Mouse (Mus musculus) stomach, embryonic 14.5 days (tissue): ENCODE results near the gene Olfr530. TPM values are rescaled to one million over a fixed set of nuclear protein-coding genes. Genes with fewer than 3 reads are reported as not detected.

ENCODE experiments used
- polyA plus RNA-seq: library from polyadenylated mRNA; unstranded; fragments of >200 nt; fragmentation: Nextera tagmentation; extraction: Ambion mirVana; gene quantifications from 2 replicates; pipeline ENCODE4 v1.2.1, GENCODE M21; 2014

Gene Olfr530
- polyA plus RNA-seq, 1 experiment from 2014 or later: not detected

Other genes starting within 250 kb of the Olfr530 start
- gene Mtg1, start 238.8 kb downstream of the Olfr530 start, polyA plus RNA-seq: 27.0 and 28.3 TPM in 2 replicates
- gene Sprn, start 221.5 kb downstream of the Olfr530 start, polyA plus RNA-seq: 0.54 and 0.78 TPM in 2 replicates
- gene Olfr522, start 211.6 kb downstream of the Olfr530 start, polyA plus RNA-seq: not detected in 2 replicates
- gene Olfr523, start 203.1 kb downstream of the Olfr530 start, polyA plus RNA-seq: not detected in 2 replicates
- not detected in 2 replicates for gene Olfr524, start 170.4 kb downstream of the Olfr530 start, polyA plus RNA-seq
- gene Cd163l1, start 158.1 kb downstream of the Olfr530 start, polyA plus RNA-seq: 0.10 TPM in 1 of 2 replicates, not detected in the other
- gene 5830411N06Rik, start 129.0 kb downstream of the Olfr530 start, polyA plus RNA-seq: not detected in 2 replicates
- gene Olfr525, start 55.5 kb downstream of the Olfr530 start, polyA plus RNA-seq: not detected in 2 replicates
- gene Olfr527, start 42.3 kb downstream of the Olfr530 start, polyA plus RNA-seq: not detected in 2 replicates
- gene Olfr60, start 14.7 kb downstream of the Olfr530 start, polyA plus RNA-seq: not detected in 2 replicates
- gene Olfr531, start 26.6 kb upstream of the Olfr530 start, polyA plus RNA-seq: not detected in 2 replicates
- not detected in 2 replicates for gene Olfr532, start 45.3 kb upstream of the Olfr530 start, polyA plus RNA-seq
- not detected in 2 replicates for gene Olfr533, start 87.0 kb upstream of the Olfr530 start, polyA plus RNA-seq
- not detected in 2 replicates for gene Olfr535, start 107.9 kb upstream of the Olfr530 start, polyA plus RNA-seq
- not detected in 2 replicates for gene Olfr536, start 131.1 kb upstream of the Olfr530 start, polyA plus RNA-seq
- not detected in 2 replicates for gene Olfr538, start 191.6 kb upstream of the Olfr530 start, polyA plus RNA-seq
- not detected in 2 replicates for gene Olfr46, start 224.9 kb upstream of the Olfr530 start, polyA plus RNA-seq